Mouse (Mus musculus) induced T-regulatory cell, adult 2 months (primary cell): Measurements from ENCODE around the gene Tbkbp1.
A peak's percentile ranks its signal among the peaks of the same experiment; 100 is the strongest.

Experiments used
- DNase-seq: peaks from one replicate; pipeline ENCODE4 v3.0.0-alpha.2; 2012; ENCODE audit warnings: low read depth

Gene Tbkbp1

GRCm38 (mm10) chr11:97156999-97157398 lies 5.7 kb upstream of the Tbkbp1 start:
- no peak for DNase-seq

GRCm38 (mm10) chr11:97152662-97153287 lies 1.5 kb upstream of the Tbkbp1 start:
- DNase-seq: peak; percentile 71

- peak; percentile 40 for DNase-seq
These were observed 730 bp upstream of the Tbkbp1 start for GRCm38 (mm10) chr11:97152023-97152426.

GRCm38 (mm10) chr11:97150411-97151330 lies 624 bp downstream of the Tbkbp1 start:
- DNase-seq: peak; percentile 59

GRCm38 (mm10) chr11:97149995-97150410 lies 1.3 kb downstream of the Tbkbp1 start:
- DNase-seq: peak; percentile 60

GRCm38 (mm10) chr11:97149026-97149425 lies 2.3 kb downstream of the Tbkbp1 start:
- no peak for DNase-seq

GRCm38 (mm10) chr11:97148591-97148990 lies 2.7 kb downstream of the Tbkbp1 start:
- DNase-seq: no peak

GRCm38 (mm10) chr11:97147333-97147732 lies 4.0 kb downstream of the Tbkbp1 start:
- DNase-seq: no peak

GRCm38 (mm10) chr11:97146724-97147123 lies 4.6 kb downstream of the Tbkbp1 start:
- DNase-seq: peak; percentile 89

- DNase-seq: peak; percentile 60
These were observed 5.3 kb downstream of the Tbkbp1 start for GRCm38 (mm10) chr11:97145951-97146350.

GRCm38 (mm10) chr11:97145320-97145719 lies 6.0 kb downstream of the Tbkbp1 start:
- DNase-seq: peak; percentile 43

- peak; percentile 70 for DNase-seq
These were observed 7.9 kb downstream of the Tbkbp1 start for GRCm38 (mm10) chr11:97143196-97143900.

- DNase-seq: peak; percentile 76
These were observed 9.1 kb downstream of the Tbkbp1 start for GRCm38 (mm10) chr11:97142159-97142608.

- DNase-seq: peak; percentile 81
These were observed 10.5 kb downstream of the Tbkbp1 start for GRCm38 (mm10) chr11:97140811-97141210.

- no peak for DNase-seq
These were observed 12.0 kb downstream of the Tbkbp1 start for GRCm38 (mm10) chr11:97139256-97139655.

GRCm38 (mm10) chr11:97138554-97139226 lies 12.6 kb downstream of the Tbkbp1 start:
- no peak for DNase-seq

GRCm38 (mm10) chr11:97133270-97133669 lies 18.0 kb downstream of the Tbkbp1 start:
- DNase-seq: peak; percentile 58

GRCm38 (mm10) chr11:97132185-97132584 lies 19.1 kb downstream of the Tbkbp1 start:
- no peak for DNase-seq

GRCm38 (mm10) chr11:97131683-97132082 lies 19.6 kb downstream of the Tbkbp1 start:
- DNase-seq: peak; percentile 66

- DNase-seq: peak; percentile 60
These were observed 21.0 kb downstream of the Tbkbp1 start for GRCm38 (mm10) chr11:97130318-97130717.

GRCm38 (mm10) chr11:97128956-97129355 lies 22.3 kb downstream of the Tbkbp1 start:
- peak; percentile 79 for DNase-seq
